Mouse (Mus musculus): Measurements from ENCODE around the gene Arhgap24. TPM values are rescaled to one million over a fixed set of nuclear protein-coding genes. Genes with fewer than 3 reads are reported as not detected.

The Arhgap24 gene
- polyA plus RNA-seq, 1 experiment from 2014 or later, result 7.2 TPM

DNA sequence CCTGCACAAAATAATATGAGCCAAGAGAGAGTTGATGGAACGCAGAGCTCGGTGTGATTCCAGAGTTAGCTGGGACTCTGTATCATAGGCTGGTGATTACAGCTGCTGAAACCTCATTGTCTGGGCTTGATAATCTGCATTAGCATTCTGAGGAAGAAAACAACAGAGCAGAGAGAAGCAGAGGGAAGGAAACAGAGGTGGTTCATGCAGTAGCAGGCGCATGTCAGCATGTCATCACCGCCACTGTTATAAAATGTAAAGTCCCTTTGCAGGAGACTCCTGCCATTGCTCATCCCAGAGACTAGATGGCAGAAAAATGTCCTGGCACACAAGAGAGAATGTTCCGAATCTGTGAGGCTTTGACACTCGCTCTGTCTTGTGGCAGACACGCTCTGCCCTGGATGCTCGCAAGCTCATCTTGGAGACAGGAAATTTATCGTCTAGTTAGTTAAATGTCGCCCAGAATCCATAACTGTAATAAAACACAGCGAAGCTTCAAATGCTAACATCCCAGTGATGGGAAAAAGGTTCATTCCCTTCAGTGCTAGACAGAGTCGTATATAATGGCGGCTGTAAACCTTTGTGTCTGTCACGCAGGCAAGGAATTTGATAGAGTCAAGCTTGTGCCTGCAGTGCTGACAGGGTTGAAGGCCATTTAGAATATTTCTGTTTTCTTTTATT, 407.4 kb downstream of the Arhgap24 start:
- H3K27ac ChIP-seq, result peak overlapping the region; percentile 67
- H3K4me2 ChIP-seq, result no peak overlapping the region; the same call in 1 of the 2 replicates
- no peak overlapping the region for H3K9ac ChIP-seq
- H3K9me3 ChIP-seq, result no peaks in the 10 kb centered on the region
- WGBS, result 74% methylated on average over 14 of the region's 14 CpGs
- no peak overlapping the region for H3K4me3 ChIP-seq
- H3K27me3 ChIP-seq, result no peaks in the 10 kb centered on the region
- H3K4me1 ChIP-seq (replicated peaks), result peaks cover 6% of the 10 kb centered on the region
- peak; percentile 28; the same call in 1 of the 2 replicates for ATAC-seq (ENCODE audit: low FRiP score)
- peaks cover 8% of the 10 kb centered on the region for H3K36me3 ChIP-seq

DNA sequence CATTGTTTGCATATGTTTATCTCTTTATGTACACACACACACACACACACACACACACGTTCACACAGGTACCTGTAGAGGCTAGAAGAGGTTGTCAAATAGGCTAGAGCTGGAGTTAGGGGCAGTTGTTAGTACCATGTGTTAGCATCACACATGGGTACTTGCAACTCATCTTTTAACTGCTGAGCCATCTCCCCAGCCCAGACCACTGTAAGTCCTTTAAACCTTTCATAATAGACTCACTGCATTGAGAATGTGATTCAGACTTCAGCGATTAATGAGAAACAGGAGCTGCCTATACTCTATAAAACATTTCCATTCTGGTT, 407.9 kb downstream of the Arhgap24 start:
- peak overlapping the region; percentile 67; the same call in 1 of the 2 replicates for H3K27ac ChIP-seq
- H3K9ac ChIP-seq, result no peak overlapping the region

GRCm38 (mm10) chr5:102892226-102892625, 411.0 kb downstream of the Arhgap24 start:
- no peak overlapping the region for H3K4me3 ChIP-seq
- peaks cover 6% of the 10 kb centered on the region for H3K4me1 ChIP-seq (replicated peaks)
- H3K9me3 ChIP-seq, result no peaks in the 10 kb centered on the region
- ATAC-seq (ENCODE audit: low FRiP score), result no peak
- H3K27me3 ChIP-seq, result no peaks in the 10 kb centered on the region
- no peak overlapping the region for H3K4me2 ChIP-seq
- H3K36me3 ChIP-seq, result peaks cover 8% of the 10 kb centered on the region
- H3K9ac ChIP-seq, result no peak overlapping the region
- WGBS, result 96% methylated on average over 11 of the region's 11 CpGs
- no peak overlapping the region for H3K27ac ChIP-seq

More for the DNA sequence above, 407.9 kb downstream of the Arhgap24 start:
- Histone ChIP-seq H3K27me3 (no peaks in the 10 kb centered on the region), H3K36me3 (peaks cover 8% of the 10 kb centered on the region), H3K9me3 (no peaks in the 10 kb centered on the region), H3K4me3 (no peak overlapping the region), H3K4me2 (no peak overlapping the region), H3K4me1 (replicated peaks) (peaks cover 6% of the 10 kb centered on the region)
- 92% methylated on average over 2 of the region's 2 CpGs for WGBS
- ATAC-seq (ENCODE audit: low FRiP score), result no peak

DNA sequence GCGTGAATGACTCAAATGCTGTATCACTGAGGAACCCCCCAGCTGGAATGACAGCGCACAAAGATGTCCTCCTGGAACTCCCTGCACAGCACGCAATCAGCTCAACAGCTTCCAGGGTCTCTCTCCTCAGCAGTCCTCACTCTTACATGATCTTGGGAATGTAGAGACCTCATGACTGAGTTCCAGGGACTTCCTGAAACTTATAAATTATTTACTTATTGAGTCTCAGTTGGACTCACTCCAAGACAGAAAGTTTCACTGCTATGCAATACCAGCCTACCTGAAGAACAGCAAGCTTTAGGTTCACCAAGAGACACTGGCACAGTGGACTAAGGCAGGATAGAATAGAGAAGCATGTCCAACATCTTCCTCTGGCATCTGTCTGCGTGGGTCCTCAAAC, 417.1 kb downstream of the Arhgap24 start:
- Histone ChIP-seq H3K36me3 (no peaks in the 10 kb centered on the region), H3K4me2 (no peak overlapping the region), H3K9me3 (no peaks in the 10 kb centered on the region), H3K4me1 (replicated peaks) (peaks cover 6% of the 10 kb centered on the region; the same call in 1 of the 2 replicates), H3K27ac (no peak overlapping the region), H3K4me3 (no peak overlapping the region), H3K27me3 (0 out of 2 replicates have a peak, but pooled peaks cover 3% of the 10 kb centered on the region), H3K9ac (no peak overlapping the region)
- 93% methylated on average over 4 of the region's 4 CpGs for WGBS
- ATAC-seq (ENCODE audit: low FRiP score), result no peak

DNA sequence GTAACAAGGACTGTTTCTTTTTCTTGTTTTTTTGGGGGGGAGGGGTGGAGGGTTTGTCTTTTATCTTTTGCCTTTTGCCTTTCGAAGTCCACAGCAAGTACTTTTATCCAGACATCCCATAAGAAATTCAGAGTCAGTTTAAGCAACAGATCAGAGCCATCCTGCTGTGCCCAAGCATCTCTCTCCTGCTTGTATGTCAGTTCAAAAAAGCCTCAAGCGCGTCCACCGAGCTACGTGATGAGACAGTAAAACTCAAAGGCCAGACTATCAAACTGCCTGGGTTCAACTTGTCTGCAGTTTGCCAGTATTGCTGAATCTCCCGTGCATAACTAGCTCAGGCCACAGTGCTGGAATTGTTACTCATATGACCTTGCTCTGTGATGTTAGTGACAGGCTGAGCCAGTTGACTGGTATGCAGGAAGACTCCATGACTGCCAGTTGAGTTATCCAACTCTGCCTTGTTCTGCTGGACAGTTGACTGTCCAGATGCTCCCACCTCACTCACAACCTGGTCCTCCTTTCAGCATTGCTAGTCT, 418.6 kb downstream of the Arhgap24 start:
- Histone ChIP-seq H3K9ac (no peak overlapping the region), H3K4me3 (no peak overlapping the region), H3K4me1 (replicated peaks) (peaks cover 6% of the 10 kb centered on the region; the same call in 1 of the 2 replicates), H3K27ac (no peak overlapping the region), H3K4me2 (no peak overlapping the region), H3K27me3 (0 out of 2 replicates have a peak, but pooled peaks cover 3% of the 10 kb centered on the region), H3K9me3 (no peaks in the 10 kb centered on the region), H3K36me3 (no peaks in the 10 kb centered on the region)
- WGBS, result 67% methylated on average over 6 of the region's 6 CpGs
- no peak for ATAC-seq (ENCODE audit: low FRiP score)

GRCm38 (mm10) chr5:102901176-102901575, 420.0 kb downstream of the Arhgap24 start:
- Histone ChIP-seq H3K4me2 (no peak overlapping the region), H3K27ac (no peak overlapping the region), H3K36me3 (no peaks in the 10 kb centered on the region), H3K27me3 (0 out of 2 replicates have a peak, but pooled peaks cover 3% of the 10 kb centered on the region), H3K9ac (no peak overlapping the region), H3K4me3 (no peak overlapping the region), H3K9me3 (no peaks in the 10 kb centered on the region), H3K4me1 (replicated peaks) (peaks cover 9% of the 10 kb centered on the region; the same call in 1 of the 2 replicates)
- 76% methylated on average over 5 of the region's 5 CpGs for WGBS
- no peak for ATAC-seq (ENCODE audit: low FRiP score)

GRCm38 (mm10) chr5:102903487-102903886, 422.3 kb downstream of the Arhgap24 start:
- 87% methylated on average over 9 of the region's 9 CpGs for WGBS
- Histone ChIP-seq H3K4me2 (no peak overlapping the region), H3K9ac (no peak overlapping the region), H3K36me3 (no peaks in the 10 kb centered on the region), H3K4me1 (replicated peaks) (peaks cover 8% of the 10 kb centered on the region; the same call in 1 of the 2 replicates), H3K4me3 (no peak overlapping the region), H3K27me3 (0 out of 2 replicates have a peak, but pooled peaks cover under 1% of the 10 kb centered on the region), H3K9me3 (no peaks in the 10 kb centered on the region), H3K27ac (no peak overlapping the region)
- no peak for ATAC-seq (ENCODE audit: low FRiP score)

GRCm38 (mm10) chr5:102904066-102904465, 422.9 kb downstream of the Arhgap24 start:
- Histone ChIP-seq H3K27me3 (no peaks in the 10 kb centered on the region), H3K4me3 (no peak overlapping the region), H3K27ac (no peak overlapping the region), H3K9ac (no peak overlapping the region), H3K9me3 (no peaks in the 10 kb centered on the region), H3K4me1 (replicated peaks) (peaks cover 3% of the 10 kb centered on the region; the same call in 1 of the 2 replicates), H3K36me3 (no peaks in the 10 kb centered on the region), H3K4me2 (no peak overlapping the region)
- 87% methylated on average over 12 of the region's 12 CpGs for WGBS
- ATAC-seq (ENCODE audit: low FRiP score), result no peak; the same call in 1 of the 2 replicates

DNA sequence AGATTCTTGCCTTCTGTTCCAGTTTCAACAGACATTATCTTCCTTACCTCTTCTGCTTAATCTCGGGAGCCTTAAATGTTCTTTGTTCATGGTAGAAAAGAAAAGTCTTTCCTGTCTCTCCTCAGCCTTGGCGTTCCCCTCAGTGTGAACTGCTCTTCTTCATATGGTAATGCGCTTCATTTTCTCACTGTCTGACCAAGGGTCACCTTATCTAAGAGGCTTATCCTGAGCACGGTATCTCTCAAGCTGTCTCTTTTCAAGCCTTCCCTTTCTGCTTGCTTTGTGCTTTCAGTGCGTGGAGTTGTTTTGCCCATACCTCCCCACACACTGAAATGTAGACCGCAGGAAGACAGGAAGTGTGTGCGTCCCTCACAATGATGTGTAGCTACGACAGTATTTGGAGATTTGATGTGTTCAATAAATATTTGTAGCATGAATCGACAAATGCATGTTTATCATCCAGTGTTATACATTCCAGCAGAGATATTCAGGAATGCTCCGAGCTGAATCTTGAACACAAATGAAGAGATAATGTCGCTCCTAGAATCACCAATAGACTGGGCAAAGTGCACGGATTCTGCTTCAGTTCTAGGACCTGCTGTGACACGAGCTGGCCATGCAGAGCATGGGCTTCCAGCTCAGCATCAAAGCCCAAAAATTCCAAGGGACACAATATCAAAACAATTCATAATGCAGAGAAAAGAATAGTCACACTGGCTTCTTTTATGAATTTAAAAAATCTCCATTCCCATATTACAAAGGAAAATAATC, 424.4 kb downstream of the Arhgap24 start:
- no peak for ATAC-seq (ENCODE audit: low FRiP score)
- Histone ChIP-seq H3K4me3 (no peak overlapping the region), H3K9ac (no peak overlapping the region), H3K27me3 (no peaks in the 10 kb centered on the region), H3K9me3 (no peaks in the 10 kb centered on the region), H3K4me1 (replicated peaks) (0 out of 2 replicates have a peak, but pooled peaks cover 3% of the 10 kb centered on the region), H3K4me2 (no peak overlapping the region), H3K27ac (peak overlapping the region; percentile 58), H3K36me3 (no peaks in the 10 kb centered on the region)
- 49% methylated on average over 13 of the region's 13 CpGs for WGBS

DNA sequence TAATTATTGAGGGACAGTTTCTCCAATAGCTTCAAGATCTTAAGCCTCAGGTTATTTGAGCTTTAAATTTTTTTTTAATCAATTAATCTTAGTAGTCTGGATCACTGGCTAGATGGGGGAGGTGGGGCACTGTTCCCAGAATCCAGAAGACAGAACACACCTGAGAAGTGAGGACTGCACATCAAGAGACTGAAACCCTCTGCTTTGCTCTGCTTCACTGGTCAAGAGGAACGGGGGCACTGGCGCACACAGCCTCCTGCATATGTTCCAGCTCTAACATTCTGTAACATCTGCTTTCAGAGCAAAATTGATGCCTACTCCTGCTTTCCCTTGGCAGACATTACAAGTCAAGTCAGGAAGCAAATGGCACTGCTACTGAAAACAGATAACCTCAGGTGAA, 439.0 kb downstream of the Arhgap24 start:
- Histone ChIP-seq H3K27ac (no peak overlapping the region), H3K4me2 (no peak overlapping the region), H3K4me3 (no peak overlapping the region), H3K36me3 (peaks cover 50% of the 10 kb centered on the region), H3K27me3 (no peaks in the 10 kb centered on the region), H3K4me1 (replicated peaks) (no peaks in the 10 kb centered on the region), H3K9me3 (0 out of 2 replicates have a peak, but pooled peaks cover 3% of the 10 kb centered on the region), H3K9ac (no peak overlapping the region)
- no peak for ATAC-seq (ENCODE audit: low FRiP score)
- WGBS, result 77% methylated on average over 2 of the region's 2 CpGs

- H3K27me3 ChIP-seq, result no peaks in the 10 kb centered on the region
- peaks cover 40% of the 10 kb centered on the region for H3K36me3 ChIP-seq
- WGBS, result 77% methylated on average over 5 of the region's 5 CpGs
These were observed 445.6 kb downstream of the Arhgap24 start for GRCm38 (mm10) chr5:102926786-102927185.

GRCm38 (mm10) chr5:102930161-102930560, 449.0 kb downstream of the Arhgap24 start:
- 69% methylated on average over 6 of the region's 6 CpGs for WGBS
- no peak overlapping the region for H3K27ac ChIP-seq
- no peak overlapping the region for H3K9ac ChIP-seq
- H3K36me3 ChIP-seq, result peaks cover 15% of the 10 kb centered on the region
- H3K9me3 ChIP-seq, result no peaks in the 10 kb centered on the region
- H3K4me2 ChIP-seq, result no peak overlapping the region
- H3K4me3 ChIP-seq, result no peak overlapping the region
- ATAC-seq (ENCODE audit: low FRiP score), result no peak
- H3K27me3 ChIP-seq, result no peaks in the 10 kb centered on the region
- H3K4me1 ChIP-seq (replicated peaks), result no peaks in the 10 kb centered on the region

More at GRCm38 (mm10) chr5:102926786-102927185, 445.6 kb downstream of the Arhgap24 start:
- Histone ChIP-seq H3K9ac (no peak overlapping the region), H3K4me1 (replicated peaks) (no peaks in the 10 kb centered on the region), H3K4me3 (no peak overlapping the region), H3K27ac (no peak overlapping the region), H3K4me2 (no peak overlapping the region), H3K9me3 (0 out of 2 replicates have a peak, but pooled peaks cover 3% of the 10 kb centered on the region)
- no peak for ATAC-seq (ENCODE audit: low FRiP score)

All from hindbrain, embryonic 13.5 days (tissue).